Mouse (Mus musculus): Measurements from ENCODE around the gene Zfp280b.
"Not testable (repeated sequence)": the region's sequence is repeated elsewhere in the genome, so short reads cannot be mapped to it uniquely, and the experiment has no call there.

The Zfp280b gene

DNA sequence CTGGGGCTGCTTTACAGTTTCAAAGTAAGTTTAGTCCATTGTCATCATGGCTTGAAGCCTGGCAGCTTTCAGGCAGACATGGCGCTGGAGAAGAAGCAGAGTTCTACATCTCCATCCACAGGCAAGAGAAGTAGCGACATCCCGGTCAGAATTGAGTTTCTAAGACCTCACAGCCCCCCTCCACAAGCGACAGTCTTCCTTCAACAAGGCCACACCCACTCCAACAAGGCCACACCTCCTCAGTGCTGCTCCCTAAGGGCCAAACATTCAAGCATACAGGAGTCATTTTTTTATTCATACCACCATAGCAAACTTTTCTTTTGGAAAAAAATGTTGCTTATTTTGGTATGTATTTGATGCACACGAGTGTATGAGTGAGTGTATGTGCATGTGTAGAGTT lies 2.0 kb upstream of the Zfp280b start:
- no peak for DNase-seq (ENCODE audit: low spot score)

DNA sequence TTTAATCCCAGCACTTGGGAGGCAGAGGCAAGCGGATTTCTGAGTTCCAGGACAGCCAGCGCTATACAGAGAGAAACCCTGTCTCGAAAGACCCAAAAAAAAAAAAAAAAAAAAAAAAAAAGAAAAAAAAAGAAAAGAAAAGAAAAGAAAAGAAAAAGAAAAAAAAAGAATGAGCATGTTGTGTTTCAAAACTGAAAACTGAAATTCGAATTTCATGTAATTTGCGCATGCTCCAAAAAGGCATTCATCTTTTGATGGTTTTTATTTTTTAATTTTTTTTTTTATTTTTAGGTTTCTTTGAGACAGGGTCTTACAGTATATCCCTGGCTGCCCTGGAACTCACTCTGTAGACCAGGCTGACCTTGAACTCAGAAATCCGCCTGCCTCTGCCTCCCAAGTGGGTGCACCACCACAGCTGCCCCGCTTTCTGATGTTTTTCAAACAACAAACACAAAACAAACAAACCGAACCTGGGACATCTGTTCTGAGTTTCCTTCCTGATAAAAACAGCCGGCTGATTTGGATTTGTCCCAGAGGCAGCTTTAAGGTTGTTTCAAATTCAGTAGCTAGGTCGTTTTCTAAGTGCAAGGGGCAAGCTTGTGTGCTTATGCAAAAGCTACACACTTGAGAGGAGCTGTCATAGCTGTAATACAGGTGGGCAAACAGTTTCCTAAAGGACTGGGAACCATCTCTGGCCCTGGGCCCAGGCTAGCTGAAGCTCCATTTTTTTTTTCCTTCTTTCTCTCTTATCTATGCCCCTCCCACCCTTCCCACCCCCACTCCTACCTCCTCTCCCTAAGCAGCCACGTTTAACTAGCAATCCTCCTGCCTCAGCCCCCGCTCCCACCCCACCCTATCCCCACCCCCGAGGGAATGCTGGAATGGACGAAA lies 694 bp upstream of the Zfp280b start:
- peak; percentile 9 for DNase-seq (ENCODE audit: low spot score)

- DNase-seq (ENCODE audit: low spot score) = no peak
These were observed 637 bp downstream of the Zfp280b start for GRCm38 (mm10) chr10:76033119-76033455.

DNA sequence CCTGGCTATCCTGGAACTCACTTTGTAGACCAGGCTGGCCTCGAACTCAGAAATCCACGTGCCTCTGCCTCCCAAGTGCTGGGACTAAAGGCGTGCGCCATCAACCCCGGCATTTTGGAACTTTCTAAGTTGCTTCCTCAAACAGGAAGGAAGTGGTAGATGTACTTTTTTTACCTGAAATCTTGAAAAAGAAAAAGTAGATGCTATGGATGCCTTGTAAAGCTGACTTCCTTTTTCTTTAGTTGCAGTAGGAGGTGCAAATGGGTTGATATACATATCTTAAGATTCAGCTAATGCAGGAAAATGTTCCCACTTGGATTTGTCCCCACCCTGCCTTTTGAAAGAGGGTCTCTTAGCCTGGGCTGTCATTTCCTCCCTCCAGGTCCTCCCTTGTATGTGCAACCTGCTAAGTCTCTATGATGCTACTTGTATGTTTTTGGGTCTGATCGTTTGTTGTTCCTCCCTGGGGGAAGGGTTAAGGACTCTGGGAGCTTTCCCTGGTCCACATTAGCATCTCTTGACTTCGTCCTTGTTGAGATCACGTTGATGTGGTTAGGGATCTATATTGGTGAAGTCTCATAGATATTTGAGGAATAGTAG lies 1.7 kb downstream of the Zfp280b start:
- no peak for DNase-seq (ENCODE audit: low spot score)

GRCm38 (mm10) chr10:76035277-76035676 lies 2.8 kb downstream of the Zfp280b start:
- DNase-seq (ENCODE audit: low spot score) = no peak

DNA sequence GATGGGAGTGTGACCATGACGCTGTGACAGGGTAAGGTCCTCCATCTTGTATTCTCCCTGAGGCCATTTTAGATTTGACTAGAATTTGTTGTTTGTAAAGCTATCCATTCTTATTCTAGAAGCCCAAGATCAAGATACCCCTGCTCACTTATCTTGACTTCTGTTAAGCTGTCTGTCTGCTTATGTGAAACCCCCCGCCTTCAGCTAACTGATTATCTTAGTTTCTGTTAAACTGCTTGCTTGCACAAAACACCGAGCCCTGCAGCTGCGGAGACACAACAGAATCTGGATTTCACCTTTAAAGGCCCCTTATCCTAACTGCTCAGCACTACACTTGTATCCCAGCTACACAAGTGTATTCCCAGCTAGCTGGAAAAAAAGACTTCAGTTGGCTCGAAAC lies 4.5 kb downstream of the Zfp280b start:
- no peak for DNase-seq (ENCODE audit: low spot score)

GRCm38 (mm10) chr10:76045343-76045742 lies 12.9 kb downstream of the Zfp280b start:
- DNase-seq (ENCODE audit: low spot score) = no peak

GRCm38 (mm10) chr10:76046754-76047153 lies 14.3 kb downstream of the Zfp280b start:
- no peak for DNase-seq (ENCODE audit: low spot score)

GRCm38 (mm10) chr10:76047182-76047869 lies 14.9 kb downstream of the Zfp280b start:
- no peak for DNase-seq (ENCODE audit: low spot score)

DNA sequence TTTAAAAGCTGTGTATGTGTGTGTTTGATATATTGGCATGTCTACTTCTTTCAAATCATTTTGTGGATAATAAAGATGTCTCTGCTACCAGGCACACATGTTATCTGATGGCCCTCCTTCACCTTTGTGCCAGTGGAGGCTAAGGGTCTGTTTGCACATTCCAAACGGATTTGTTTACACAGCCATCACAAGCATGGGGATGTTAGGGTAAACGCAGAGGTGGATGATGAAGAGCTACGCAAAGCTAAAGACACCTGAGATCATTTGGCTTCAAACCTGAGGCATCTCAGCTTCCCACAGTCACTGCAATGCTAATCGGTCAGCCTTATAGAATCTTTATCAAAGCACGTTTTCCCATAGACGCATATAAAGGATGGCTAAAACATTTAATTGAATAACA lies 16.5 kb downstream of the Zfp280b start:
- no peak for DNase-seq (ENCODE audit: low spot score)

GRCm38 (mm10) chr10:76051860-76052259 lies 19.4 kb downstream of the Zfp280b start:
- no peak for DNase-seq (ENCODE audit: low spot score)

GRCm38 (mm10) chr10:76062439-76062838 lies 30.0 kb downstream of the Zfp280b start:
- no peak for DNase-seq (ENCODE audit: low spot score)

GRCm38 (mm10) chr10:76067674-76068613 lies 35.5 kb downstream of the Zfp280b start:
- no peak for DNase-seq (ENCODE audit: low spot score)

GRCm38 (mm10) chr10:76072080-76072479 lies 39.6 kb downstream of the Zfp280b start:
- not testable (repeated sequence) for DNase-seq (ENCODE audit: low spot score)

DNA sequence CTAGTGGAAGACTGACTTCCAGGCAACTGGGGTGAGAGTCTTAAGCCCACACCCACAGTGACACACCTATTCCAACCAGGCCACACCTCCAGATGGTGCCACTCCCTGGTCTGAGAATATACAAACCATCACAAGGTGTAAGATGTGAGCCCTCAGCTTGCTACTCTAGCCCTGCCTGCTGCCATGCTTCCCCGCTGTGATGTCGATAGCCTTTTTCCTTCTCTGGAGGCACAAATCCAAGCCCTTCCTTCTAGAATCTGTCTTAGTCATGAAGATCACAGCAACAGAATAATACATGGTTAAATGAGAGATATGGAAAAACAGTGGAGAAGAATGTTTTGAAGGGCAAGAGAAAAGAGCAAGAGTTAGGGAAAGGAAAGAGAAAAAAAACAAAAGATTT lies 44.6 kb downstream of the Zfp280b start:
- DNase-seq (ENCODE audit: low spot score) = not testable (repeated sequence)
